8 mouse cellular contexts compared by ENCODE assay signal in genomic region chr12:73583813-73584609, GRCm38 (mm10). TPM values are rescaled to one million over a fixed set of nuclear protein-coding genes. Genes with fewer than 3 reads are reported as not detected.
A peak's percentile ranks its signal among the peaks of the same experiment; 100 is the strongest.
DNase-seq lines count a peak whose midpoint lies in the region; ATAC-seq and TF ChIP-seq lines count a peak whose summit lies in the region.

No protein-coding gene starts in this region.

- H3K27me3 ChIP-seq in E14TG2a.4 (ENCODE audit: insufficient read depth, low read length), result peaks cover 70% of the 10 kb centered on the region
- H3K27me3 ChIP-seq in forebrain, embryonic 16.5 days (replicated peaks; ENCODE audit: control insufficient read depth, insufficient read depth, low read length), result peaks cover 13% of the 10 kb centered on the region
- peaks cover 11% of the 10 kb centered on the region; the same call in 1 of the 2 replicates for H3K27me3 ChIP-seq in hindbrain, postnatal 0 days (ENCODE audit: insufficient read depth, low read length)
- H3K27me3 ChIP-seq in liver, embryonic 16.5 days (ENCODE audit: control insufficient read depth, insufficient read depth, low read depth, low read length), result peaks cover 35% of the 10 kb centered on the region
- peaks cover 33% of the 10 kb centered on the region for H3K27me3 ChIP-seq in neural tube, embryonic 15.5 days (replicated peaks)

- no peak overlapping the region for H3K27ac ChIP-seq in forebrain, embryonic 16.5 days (ENCODE audit: low read length)
- H3K27ac ChIP-seq in hindbrain, postnatal 0 days, result peak overlapping the region; percentile 64; the same call in 1 of the 2 replicates
- H3K27ac ChIP-seq in liver, embryonic 16.5 days (ENCODE audit: low read length), result no peak overlapping the region
- peak overlapping the region; percentile 75 for H3K27ac ChIP-seq in neural tube, embryonic 15.5 days (replicated peaks)

- H3K4me1 ChIP-seq in E14TG2a.4 (replicated peaks; ENCODE audit: low read depth, low read length), result peaks cover 22% of the 10 kb centered on the region
- peaks cover 16% of the 10 kb centered on the region for H3K4me1 ChIP-seq in forebrain, embryonic 16.5 days (replicated peaks; ENCODE audit: control insufficient read depth, insufficient read depth, low read length)
- 0 out of 2 replicates have a peak, but pooled peaks cover 5% of the 10 kb centered on the region for H3K4me1 ChIP-seq in hindbrain, postnatal 0 days (ENCODE audit: insufficient read depth, low read length)
- peaks cover 3% of the 10 kb centered on the region; the same call in 1 of the 2 replicates for H3K4me1 ChIP-seq in liver, embryonic 16.5 days (ENCODE audit: control insufficient read depth, low read depth, low read length)
- peaks cover 22% of the 10 kb centered on the region for H3K4me1 ChIP-seq in neural tube, embryonic 15.5 days

- peak overlapping the region; percentile 86 for H3K4me3 ChIP-seq in E14TG2a.4 (replicated peaks; ENCODE audit: low read length)
- H3K4me3 ChIP-seq in forebrain, embryonic 16.5 days (replicated peaks; ENCODE audit: low read length), result peak overlapping the region; percentile 70
- peak overlapping the region; percentile 74 for H3K4me3 ChIP-seq in hindbrain, postnatal 0 days (ENCODE audit: low read length)
- H3K4me3 ChIP-seq in liver, embryonic 16.5 days (ENCODE audit: low read depth, low read length), result peak overlapping the region; percentile 62
- peak overlapping the region; percentile 73 for H3K4me3 ChIP-seq in neural tube, embryonic 15.5 days (replicated peaks)

- ATAC-seq in forebrain, embryonic 16.5 days, result peak; percentile 41
- peak; percentile 69 for ATAC-seq in hindbrain, postnatal 0 days
- peak; percentile 54 for ATAC-seq in liver, embryonic 16.5 days (ENCODE audit: low read depth)
- peak; percentile 58 for ATAC-seq in neural tube, embryonic 15.5 days (ENCODE audit: low FRiP score)

- no peaks in the 10 kb centered on the region for H3K9me3 ChIP-seq in E14TG2a.4 (ENCODE audit: low read length)
- no peaks in the 10 kb centered on the region for H3K9me3 ChIP-seq in forebrain, embryonic 16.5 days (ENCODE audit: control insufficient read depth, low read length)
- H3K9me3 ChIP-seq in hindbrain, postnatal 0 days (ENCODE audit: low read length), result no peaks in the 10 kb centered on the region
- no peaks in the 10 kb centered on the region for H3K9me3 ChIP-seq in liver, embryonic 16.5 days (replicated peaks; ENCODE audit: control insufficient read depth, low read length)
- H3K9me3 ChIP-seq in neural tube, embryonic 15.5 days (replicated peaks), result no peaks in the 10 kb centered on the region

- H3K4me2 ChIP-seq in forebrain, embryonic 16.5 days (ENCODE audit: low read length), result peak overlapping the region; percentile 69
- H3K4me2 ChIP-seq in hindbrain, postnatal 0 days (ENCODE audit: low read depth, low read length), result peak overlapping the region; percentile 95
- H3K4me2 ChIP-seq in liver, embryonic 16.5 days (ENCODE audit: low read depth, low read length), result peak overlapping the region; percentile 69
- peak overlapping the region; percentile 96 for H3K4me2 ChIP-seq in neural tube, embryonic 15.5 days

- peak; percentile 64 for DNase-seq in CD4-positive, CD25-positive, alpha-beta regulatory T cell, adult 2 months (ENCODE audit: low read depth, low spot score)
- DNase-seq in hindbrain, postnatal 0 days (ENCODE audit: low spot score), result peak; percentile 66
- DNase-seq in spleen, postnatal 36 days (ENCODE audit: low spot score in 2 of 2), result no peak
- DNase-seq in frontal cortex, adult 2 months (ENCODE audit: extremely low spot score in 1 of 2, low spot score in 1 of 2), result no peak

- no peaks in the 10 kb centered on the region for H3K36me3 ChIP-seq in E14TG2a.4 (ENCODE audit: insufficient read depth, low read length)
- no peaks in the 10 kb centered on the region for H3K36me3 ChIP-seq in forebrain, embryonic 16.5 days (ENCODE audit: control insufficient read depth, insufficient read depth)
- no peaks in the 10 kb centered on the region for H3K36me3 ChIP-seq in hindbrain, postnatal 0 days (ENCODE audit: insufficient read depth, low read length)
- H3K36me3 ChIP-seq in liver, embryonic 16.5 days (ENCODE audit: control insufficient read depth, insufficient read depth), result no peaks in the 10 kb centered on the region
- no peaks in the 10 kb centered on the region for H3K36me3 ChIP-seq in neural tube, embryonic 15.5 days

- TF ChIP-seq CTCF in E14TG2a.4 (conservative IDR thresholded peaks at IDR 0.05; ENCODE audit: low read length), result peak; percentile 16; the same call in 1 of the 2 replicates
- TF ChIP-seq CTCF in hindbrain, postnatal 0 days (IDR thresholded peaks at IDR 0.05; ENCODE audit: low read depth), result peak; percentile 65

- 4% methylated on average over 33 of the region's 33 CpGs for WGBS in forebrain, embryonic 16.5 days
- WGBS in hindbrain, postnatal 0 days, result 6% methylated on average over 33 of the region's 33 CpGs
- WGBS in liver, embryonic 16.5 days (ENCODE audit: insufficient replicate concordance), result 5% methylated on average over 33 of the region's 33 CpGs
- WGBS in neural tube, embryonic 15.5 days, result 5% methylated on average over 33 of the region's 33 CpGs

- peak overlapping the region; percentile 77 for H3K9ac ChIP-seq in forebrain, embryonic 16.5 days (replicated peaks; ENCODE audit: low read depth, low read length)
- peak overlapping the region; percentile 66 for H3K9ac ChIP-seq in hindbrain, postnatal 0 days (replicated peaks; ENCODE audit: low read length)
- H3K9ac ChIP-seq in liver, embryonic 16.5 days (ENCODE audit: low read depth, low read length), result peak overlapping the region; percentile 60
- peak overlapping the region; percentile 72 for H3K9ac ChIP-seq in neural tube, embryonic 15.5 days (replicated peaks)

RNA-seq across cellular contexts. Expression of gene Prkch, which starts 0.6 kb away (rescaled TPM):
- 3.6 and 4.3 TPM in 2 replicates for polyA plus RNA-seq in forebrain, embryonic 16.5 days (2015; fragmentation: Nextera tagmentation; extraction: Ambion mirVana)
- total RNA-seq in hindbrain, postnatal 0 days (2014; rRNA removed), result 10.9 and 16.1 TPM in 2 replicates
- polyA plus RNA-seq in hindbrain, postnatal 0 days (2015; fragmentation: Nextera tagmentation; extraction: Ambion mirVana), result 5.4 and 6.1 TPM in 2 replicates
- 1.4 and 1.6 TPM in 2 replicates for polyA plus RNA-seq in liver, embryonic 16.5 days (2015; fragmentation: Nextera tagmentation; extraction: Ambion mirVana)
- 9.2 and 15.5 TPM in 2 replicates for polyA plus RNA-seq in neural tube, embryonic 15.5 days (2015; fragmentation: Nextera tagmentation; extraction: Ambion mirVana)
- polyA plus RNA-seq in frontal cortex, adult 2 months (2012; rRNA removed), result 2.8 and 3.1 TPM in 2 replicates

RNA-seq across cellular contexts. Expression of gene Tmem30b, which starts 37.8 kb away (rescaled TPM):
- polyA plus RNA-seq in forebrain, embryonic 16.5 days (2015; fragmentation: Nextera tagmentation; extraction: Ambion mirVana), result 0.22 and 0.46 TPM in 2 replicates
- total RNA-seq in hindbrain, postnatal 0 days (2014; rRNA removed), result 0.25 and 0.42 TPM in 2 replicates
- 0.33 and 0.47 TPM in 2 replicates for polyA plus RNA-seq in hindbrain, postnatal 0 days (2015; fragmentation: Nextera tagmentation; extraction: Ambion mirVana)
- 12.9 and 14.4 TPM in 2 replicates for polyA plus RNA-seq in liver, embryonic 16.5 days (2015; fragmentation: Nextera tagmentation; extraction: Ambion mirVana)
- polyA plus RNA-seq in neural tube, embryonic 15.5 days (2015; fragmentation: Nextera tagmentation; extraction: Ambion mirVana), result 0.52 and 5.4 TPM in 2 replicates
- polyA plus RNA-seq in frontal cortex, adult 2 months (2012; rRNA removed), result 0.10 and 0.15 TPM in 2 replicates

Comparison
In these comparisons a context has a peak if more than half of its experiments do, and no peak if none do; other contexts are left out.
1. DNase-seq: peak in CD4-positive, CD25-positive, alpha-beta regulatory T cell, adult 2 months (single experiment) and hindbrain, postnatal 0 days (single experiment); none in spleen, postnatal 36 days (0 of 2) and frontal cortex, adult 2 months (0 of 2).
2. H3K27ac ChIP-seq: peak in hindbrain, postnatal 0 days (single experiment) and neural tube, embryonic 15.5 days (single experiment); none in forebrain, embryonic 16.5 days (single experiment) and liver, embryonic 16.5 days (single experiment).
3. Peak in every context shown above with its lines, with median percentiles within 50 percentile points of each other: H3K4me3 ChIP-seq, ATAC-seq, H3K4me2 ChIP-seq and H3K9ac ChIP-seq.